Mouse (Mus musculus) adrenal gland, adult 10 weeks (tissue): ENCODE measurements around the gene Chrng. TPM values are rescaled to one million over a fixed set of nuclear protein-coding genes. Genes with fewer than 3 reads are reported as not detected.

ENCODE experiments used
- polyA plus RNA-seq: library from polyadenylated mRNA; stranded (reverse); fragments of 350-450 nt; fragmentation: Illumina TruSeq; extraction: RNeasy Lipid Tissue Mini Kit (QIAGEN cat#74804); gene quantifications from one replicate; pipeline ENCODE4 v1.2.3, GENCODE M21; 2014; ENCODE audit warnings: low read depth, low replicate concordance

Chrng gene
- polyA plus RNA-seq = not detected

GRCm38 (mm10) chr1:87204465-87204864, at the start of gene Chrng:
Chrng (plus strand) TSS chr1:87204657.

GRCm38 (mm10) chr1:87156199-87156587, 48.3 kb upstream of the Chrng start, which contains the start of gene Ecel1:
Ecel1 (minus strand) TSS chr1:87156521.

GRCm38 (mm10) chr1:87183013-87183412, 21.4 kb upstream of the Chrng start, which contains the start of gene Prss56:
Prss56 (plus strand) TSS chr1:87183313.

GRCm38 (mm10) chr1:87190429-87190828, 14.0 kb upstream of the Chrng start, which contains the start of gene Chrnd:
Chrnd (plus strand) TSS chr1:87190607.

GRCm38 (mm10) chr1:87213735-87214704, 9.6 kb downstream of the Chrng start, which contains the start of gene Eif4e2:
Eif4e2 (plus strand) TSS chr1:87213914.

Other genes with a start within 250 kb of the Chrng start
- not detected for gene Alppl2, start 114.7 kb upstream of the Chrng start, polyA plus RNA-seq
- not detected for gene Alpi, start 103.1 kb upstream of the Chrng start, polyA plus RNA-seq
- not detected for gene Akp3, start 79.7 kb upstream of the Chrng start, polyA plus RNA-seq
- not detected for gene Ecel1, start 48.1 kb upstream of the Chrng start, polyA plus RNA-seq
- not detected for gene Prss56, start 21.3 kb upstream of the Chrng start, polyA plus RNA-seq
- not detected for gene Chrnd, start 14.1 kb upstream of the Chrng start, polyA plus RNA-seq
- 32.0 TPM for gene Eif4e2, start 9.3 kb downstream of the Chrng start, polyA plus RNA-seq
- 552 TPM for gene Efhd1, start 59.7 kb downstream of the Chrng start, polyA plus RNA-seq
- gene Gigyf2, start 122.3 kb downstream of the Chrng start, polyA plus RNA-seq = 121 TPM
- gene Kcnj13, start 190.1 kb downstream of the Chrng start, polyA plus RNA-seq = not detected